Mouse (Mus musculus) erythroblast, embryonic 14.5 days (primary cell): ENCODE results near the gene Tmem135.

ENCODE experiments used
- GATA1 ChIP-seq: IDR thresholded peaks from 2 replicates; pipeline ENCODE4 v1.6.1; 2012; ENCODE audit warnings: low read length, inconsistent platforms, mixed read lengths
- TAL1 ChIP-seq: IDR thresholded peaks from 3 replicates; pipeline ENCODE4 v1.6.1; 2012; ENCODE audit warnings: low read length, inconsistent platforms, mixed read lengths

GRCm38 (mm10) chr7:89258832-89259231 is 145.2 kb downstream of the Tmem135 start:
- TF ChIP-seq TAL1 (no peak), GATA1 (no peak)
